Mouse (Mus musculus) midbrain, embryonic 11.5 days (tissue): ENCODE data around the gene Glmp. TPM values are rescaled to one million over a fixed set of nuclear protein-coding genes. Genes with fewer than 3 reads are reported as not detected.
A peak's percentile ranks its signal among the peaks of the same experiment; 100 is the strongest.
"Not testable (repeated sequence)": the region's sequence is repeated elsewhere in the genome, so short reads cannot be mapped to it uniquely, and the experiment has no call there.

Experiments
- ATAC-seq: fragments of 200-750 bp; cut with Nextera tagmentation; 2 replicates; pipeline ENCODE4 v1.8.0; 2017; ENCODE audit warnings: moderate TSS enrichment, moderate library complexity; ENCODE audit not compliant: low FRiP score
- DNase-seq: peaks from one replicate; pipeline ENCODE4 v3.0.0; 2015; ENCODE audit warnings: low spot score; ENCODE audit errors: missing footprints
- H3K27ac ChIP-seq: fragments of 300-500 bp; sonication (generic); 2 replicates; pipeline ENCODE4 v1.5.1; 2014; ENCODE audit warnings: low read depth, low read length
- H3K27me3 ChIP-seq: fragments of 300-500 bp; sonication (generic); 2 replicates; pipeline ENCODE4 v1.6.1; 2014; ENCODE audit warnings: mild to moderate bottlenecking, low read length, moderate library complexity, mixed read lengths; ENCODE audit not compliant: control insufficient read depth, insufficient read depth
- H3K36me3 ChIP-seq: fragments of 300-500 bp; sonication (generic); 2 replicates; pipeline ENCODE4 v1.6.1; 2014; ENCODE audit warnings: mild to moderate bottlenecking, low read length, moderate library complexity, mixed read lengths; ENCODE audit not compliant: control insufficient read depth, insufficient read depth
- H3K4me1 ChIP-seq: fragments of 300-500 bp; sonication (generic); 2 replicates; pipeline ENCODE4 v1.6.1; 2014; ENCODE audit warnings: low read length; ENCODE audit not compliant: control insufficient read depth, insufficient read depth
- H3K4me2 ChIP-seq: fragments of 300-500 bp; sonication (generic); 2 replicates; pipeline ENCODE4 v1.6.1; 2014; ENCODE audit warnings: mild to moderate bottlenecking, moderate library complexity
- H3K4me3 ChIP-seq: fragments of 300-500 bp; sonication (generic); 2 replicates; pipeline ENCODE4 v1.5.1; 2014; ENCODE audit warnings: low read depth, low read length
- H3K9ac ChIP-seq: fragments of 300-500 bp; sonication (generic); 2 replicates; pipeline ENCODE4 v1.6.1; 2014; ENCODE audit warnings: low read length
- H3K9me3 ChIP-seq: fragments of 300-500 bp; sonication (generic); 2 replicates; pipeline ENCODE4 v1.6.1; 2016; ENCODE audit warnings: low read length; ENCODE audit not compliant: control insufficient read depth
- WGBS: fragments of 180-500 bp; shearing (Covaris S2); extraction: QIAGEN DNeasy Blood & Tissue Kit; methylation state at CpG from one replicate; pipeline ENCODE4 v1.1.7; 2014; 5-methylcytosine and 5-hydroxymethylcytosine counted together
- polyA plus RNA-seq: library from polyadenylated mRNA; unstranded; fragments of >200 nt; fragmentation: Nextera tagmentation; extraction: Ambion mirVana; gene quantifications from 2 replicates; pipeline ENCODE4 v1.2.1, GENCODE M21; 2014

Gene Glmp
- 70.2 and 73.7 TPM in 2 replicates for polyA plus RNA-seq

- Histone ChIP-seq H3K4me2 (peak within 1 kb of the TSS; percentile 85), H3K9me3 (no peaks in the 10 kb centered on the region), H3K36me3 (peaks cover 27% of the 10 kb centered on the region), H3K27ac (no peak within 1 kb of the TSS), H3K27me3 (no peaks in the 10 kb centered on the region), H3K9ac (peak within 1 kb of the TSS; percentile 78), H3K4me1 (peaks cover 7% of the 10 kb centered on the region), H3K4me3 (peak within 1 kb of the TSS; percentile 71)
- ATAC-seq (peak; percentile 82), DNase-seq (peak; percentile 94)
- WGBS: 3% methylated on average over 10 of the region's 10 CpGs
Observed at GRCm38 (mm10) chr3:88324951-88325405, at the start of gene Glmp. Glmp (plus strand) TSS chr3:88325023.

GRCm38 (mm10) chr3:88276121-88276520 is 48.7 kb upstream of the Glmp start:
- Histone ChIP-seq H3K36me3 (no peaks in the 10 kb centered on the region), H3K4me1 (no peaks in the 10 kb centered on the region), H3K9ac (no peak overlapping the region), H3K4me2 (no peak overlapping the region), H3K27ac (no peak overlapping the region), H3K4me3 (no peak overlapping the region), H3K27me3 (no peaks in the 10 kb centered on the region), H3K9me3 (no peaks in the 10 kb centered on the region)
- DNase-seq: no peak
- 78% methylated on average over 2 of the region's 2 CpGs for WGBS
- no peak for ATAC-seq

- Histone ChIP-seq H3K4me3 (no peak overlapping the region), H3K9ac (no peak overlapping the region), H3K9me3 (no peaks in the 10 kb centered on the region), H3K27ac (no peak overlapping the region), H3K36me3 (no peaks in the 10 kb centered on the region), H3K27me3 (no peaks in the 10 kb centered on the region), H3K4me1 (no peaks in the 10 kb centered on the region), H3K4me2 (no peak overlapping the region)
- no peak for ATAC-seq
- no peak for DNase-seq
- WGBS: 50% methylated on average over 7 of the region's 7 CpGs
Observed at GRCm38 (mm10) chr3:88276529-88277143, 48.2 kb upstream of the Glmp start.

- H3K27me3 ChIP-seq: no peaks in the 10 kb centered on the region
- ATAC-seq (no peak), DNase-seq (no peak)
- no peak overlapping the region for H3K9ac ChIP-seq
- no peaks in the 10 kb centered on the region for H3K4me1 ChIP-seq
- WGBS: 92% methylated on average over 2 of the region's 2 CpGs
- H3K9me3 ChIP-seq: no peaks in the 10 kb centered on the region
- no peak overlapping the region for H3K4me3 ChIP-seq
- H3K36me3 ChIP-seq: no peaks in the 10 kb centered on the region
- no peak overlapping the region for H3K4me2 ChIP-seq
- H3K27ac ChIP-seq: no peak overlapping the region
Observed at GRCm38 (mm10) chr3:88280035-88280434, 44.8 kb upstream of the Glmp start.

- H3K9ac ChIP-seq, H3K4me1 ChIP-seq, H3K27me3 ChIP-seq, DNase-seq, H3K9me3 ChIP-seq, H3K27ac ChIP-seq, H3K4me2 ChIP-seq, H3K4me3 ChIP-seq, ATAC-seq, H3K36me3 ChIP-seq: not testable (repeated sequence)
- WGBS: 64% methylated on average over 11 of the region's 11 CpGs
Observed at GRCm38 (mm10) chr3:88281141-88281916, 43.5 kb upstream of the Glmp start.

- not testable (repeated sequence) for H3K4me2 ChIP-seq, H3K4me3 ChIP-seq, H3K27me3 ChIP-seq, H3K9me3 ChIP-seq, H3K9ac ChIP-seq, H3K36me3 ChIP-seq, H3K27ac ChIP-seq, DNase-seq, ATAC-seq, H3K4me1 ChIP-seq
- 96% methylated on average over 14 of the region's 14 CpGs for WGBS
Observed at GRCm38 (mm10) chr3:88284815-88285564, 39.8 kb upstream of the Glmp start.

- H3K27me3 ChIP-seq, H3K9me3 ChIP-seq, H3K36me3 ChIP-seq, ATAC-seq, H3K4me1 ChIP-seq, DNase-seq, H3K4me3 ChIP-seq, H3K9ac ChIP-seq, H3K4me2 ChIP-seq, H3K27ac ChIP-seq: not testable (repeated sequence)
- WGBS: no CpG with 5 or more reads among the region's 2 CpGs
Observed at GRCm38 (mm10) chr3:88285565-88285895, 39.3 kb upstream of the Glmp start.

GRCm38 (mm10) chr3:88287110-88287509 is 37.7 kb upstream of the Glmp start, which contains the start of gene Gm38392:
Gm38392 (minus strand) TSS chr3:88287210.
- no peak for DNase-seq

More at GRCm38 (mm10) chr3:88287110-88287509, 37.7 kb upstream of the Glmp start, which contains the start of gene Gm38392:
- H3K27ac ChIP-seq: no peak within 1 kb of the TSS
- H3K27me3 ChIP-seq: no peaks in the 10 kb centered on the region
- H3K4me3 ChIP-seq: no peak within 1 kb of the TSS
- H3K36me3 ChIP-seq: no peaks in the 10 kb centered on the region
- no peak within 1 kb of the TSS for H3K9ac ChIP-seq
- no peak within 1 kb of the TSS for H3K4me2 ChIP-seq
- H3K9me3 ChIP-seq: no peaks in the 10 kb centered on the region
- no peak for ATAC-seq
- H3K4me1 ChIP-seq: no peaks in the 10 kb centered on the region
- WGBS: 98% methylated on average over 4 of the region's 4 CpGs
